Mouse (Mus musculus) ES-E14 (cell line): Measurements from ENCODE around the gene Zc3h10. TPM values are rescaled to one million over a fixed set of nuclear protein-coding genes. Genes with fewer than 3 reads are reported as not detected.

Experiments used
- DNase-seq: peaks from one replicate; pipeline ENCODE4 v3.0.0-alpha.2; 2013; ENCODE audit warnings: low read depth, low spot score
- H3K27ac ChIP-seq: 2 replicates; pipeline ENCODE4 v1.5.1; 2012; ENCODE audit warnings: low read depth, mild to moderate bottlenecking, low read length, moderate library complexity, mixed read lengths; ENCODE audit not compliant: poor library complexity, insufficient read depth, severe bottlenecking
- H3K36me3 ChIP-seq: 2 replicates; pipeline ENCODE4 v1.6.1; 2012; ENCODE audit warnings: mild to moderate bottlenecking, low read length, moderate library complexity, mixed read lengths; ENCODE audit not compliant: control insufficient read depth, poor library complexity, insufficient read depth, severe bottlenecking
- H3K4me1 ChIP-seq, 2 experiments: fragments of 150-350 bp in 1 of 2; sonication (generic) in 1 of 2; 2 replicates each; pipeline ENCODE4 v1.6.1; 2012; ENCODE audit warnings: low read length in 2 of 2, mild to moderate bottlenecking in 1 of 2, mixed read lengths in 1 of 2; ENCODE audit not compliant: control insufficient read depth in 2 of 2, insufficient read depth in 2 of 2, poor library complexity in 1 of 2
- H3K4me3 ChIP-seq, 2 experiments: fragments of 150-350 bp in 1 of 2; sonication (generic) in 1 of 2; 2 replicates each; pipeline ENCODE4 v1.5.1; 2012; ENCODE audit warnings: low read length in 2 of 2, low read depth in 1 of 2, mild to moderate bottlenecking in 1 of 2, mixed read lengths in 1 of 2; ENCODE audit not compliant: insufficient read depth in 1 of 2, poor library complexity in 1 of 2, severe bottlenecking in 1 of 2
- H3K9ac ChIP-seq: 2 replicates; pipeline ENCODE4 v1.6.1; 2012; ENCODE audit warnings: low read depth, mild to moderate bottlenecking, low read length, mixed read lengths; ENCODE audit not compliant: poor library complexity, insufficient read depth, severe bottlenecking
- H3K9me3 ChIP-seq: fragments of 150-350 bp; sonication (generic); 2 replicates; pipeline ENCODE4 v1.6.1; 2012; ENCODE audit warnings: low read depth, mild to moderate bottlenecking, low read length; ENCODE audit not compliant: control insufficient read depth, insufficient read depth
- CHD2 ChIP-seq: IDR thresholded peaks from 2 replicates; pipeline ENCODE4 v1.6.1; 2014; ENCODE audit warnings: mild to moderate bottlenecking, low read depth, low read length, inconsistent platforms
- HCFC1 ChIP-seq: IDR thresholded peaks from 2 replicates; pipeline ENCODE4 v1.6.1; 2012; ENCODE audit warnings: low read length, inconsistent platforms, borderline replicate concordance; ENCODE audit not compliant: insufficient read depth
- MAFK ChIP-seq: IDR thresholded peaks from 2 replicates; pipeline ENCODE4 v1.6.1; 2014; ENCODE audit warnings: mild to moderate bottlenecking, low read depth, low read length, inconsistent platforms; ENCODE audit not compliant: insufficient read depth
- ZC3H11A ChIP-seq: IDR thresholded peaks from 2 replicates; pipeline ENCODE4 v1.6.1; 2012; ENCODE audit warnings: low read depth, mild to moderate bottlenecking, inconsistent platforms, low read length, borderline replicate concordance
- ZNF384 ChIP-seq: IDR thresholded peaks from 2 replicates; pipeline ENCODE4 v1.6.1; 2012; ENCODE audit warnings: low read depth, low read length, inconsistent platforms
- in situ Hi-C, 2 experiments: fragments of 600-800 bp; cut with MboI; formaldehyde crosslinking; loops; one replicate each; pipeline ENCODE4 v1.15.1; 2025; ENCODE audit warnings: low sequenced_read_pairs in 2 of 2, inconsistent platforms in 1 of 2; ENCODE audit not compliant: unreplicated experiment in 2 of 2
- total RNA-seq: library from RNA; depleted of rRNA; stranded (reverse); fragments of 300-350 nt; gene quantifications from 2 replicates; pipeline ENCODE4 v1.2.3, GENCODE M21; 2012

The Zc3h10 gene
- total RNA-seq, 1 experiment: 18.8 TPM

GRCm38 (mm10) chr10:128503532-128503931 lies 44.0 kb downstream of the Zc3h10 start:
- in situ Hi-C loops: no loop called here

DNA sequence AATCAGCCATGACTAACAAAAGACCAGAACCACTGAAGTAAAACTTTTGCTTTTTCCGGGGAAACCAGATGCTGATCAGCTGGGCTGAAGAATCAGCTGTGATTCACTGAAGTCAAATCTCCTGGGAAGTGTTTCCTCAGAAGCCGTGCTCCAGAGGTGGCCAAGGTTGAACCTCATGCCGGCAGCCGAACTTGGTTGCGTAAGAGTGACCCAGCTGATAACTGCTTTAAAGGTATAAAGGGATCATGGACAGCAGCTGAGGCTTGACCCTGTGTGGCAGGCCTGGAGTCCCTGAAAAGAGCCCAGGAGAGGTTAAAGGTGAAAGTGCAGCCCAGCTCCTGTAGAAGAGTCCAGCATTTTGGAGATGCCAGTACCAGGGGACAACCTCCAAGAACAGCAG lies 45.2 kb downstream of the Zc3h10 start:
- H3K27ac ChIP-seq: no peak overlapping the region
- in situ Hi-C loops: no loop called here
- TF ChIP-seq ZNF384 (no peak), CHD2 (no peak), MAFK (no peak), HCFC1 (no peak), ZC3H11A (no peak)
- peaks cover 2 to 5% of the 10 kb centered on the region in 2 experiments; a peak in 1 of 4 replicates for H3K4me1 ChIP-seq
- no peaks in the 10 kb centered on the region for H3K9me3 ChIP-seq
- no peak overlapping the region for H3K4me3 ChIP-seq
- DNase-seq: no peak
- H3K9ac ChIP-seq: no peak overlapping the region
- no peaks in the 10 kb centered on the region for H3K36me3 ChIP-seq

More at GRCm38 (mm10) chr10:128503532-128503931, 44.0 kb downstream of the Zc3h10 start:
- no peak for DNase-seq
- Histone ChIP-seq H3K27ac (no peak overlapping the region), H3K36me3 (no peaks in the 10 kb centered on the region), H3K9ac (no peak overlapping the region), H3K9me3 (no peaks in the 10 kb centered on the region), H3K4me3 (no peak overlapping the region), H3K4me1 (peaks cover 2 to 5% of the 10 kb centered on the region in 2 experiments; a peak in 1 of 4 replicates)
- no peak for TF ChIP-seq CHD2
- TF ChIP-seq HCFC1: no peak
- no peak for TF ChIP-seq ZC3H11A
- TF ChIP-seq MAFK: no peak
- TF ChIP-seq ZNF384: no peak

DNA sequence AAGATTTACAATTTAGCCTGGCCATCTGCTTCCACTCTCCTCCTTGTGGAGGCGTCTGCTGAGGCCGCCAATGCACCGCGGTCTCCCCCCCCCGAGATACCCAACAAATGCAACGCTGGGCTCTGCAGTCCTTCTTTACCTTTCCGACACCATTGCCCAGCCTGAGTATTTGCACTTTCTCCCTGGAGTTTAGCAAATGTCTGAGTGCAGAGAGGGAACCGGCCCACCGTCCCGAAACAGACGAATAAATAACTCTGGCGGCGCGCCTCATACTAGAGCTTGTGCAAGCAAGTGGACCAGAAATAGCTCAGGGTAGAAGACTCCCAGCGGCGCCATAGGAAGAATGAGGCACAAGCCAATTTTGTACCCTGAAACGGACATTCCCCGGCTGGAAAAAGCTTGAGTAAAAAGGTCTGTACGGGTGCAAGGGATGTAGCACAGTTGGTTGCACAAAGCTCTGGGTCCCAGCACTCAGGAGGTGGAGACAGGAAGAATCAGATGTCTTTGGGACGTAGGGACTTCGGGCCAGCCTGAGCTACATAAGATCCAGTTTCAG lies 48.4 kb downstream of the Zc3h10 start:
- in situ Hi-C loops: no loop called here
- no peaks in the 10 kb centered on the region for H3K36me3 ChIP-seq
- no peaks in the 10 kb centered on the region for H3K9me3 ChIP-seq
- H3K4me3 ChIP-seq: peak overlapping the region; percentile 65 to 71
- TF ChIP-seq CHD2 (no peak), MAFK (no peak), HCFC1 (no peak), ZC3H11A (no peak), ZNF384 (no peak)
- DNase-seq: no peak
- peaks cover 0 to 9% of the 10 kb centered on the region in 2 experiments; a peak in 2 of 4 replicates for H3K4me1 ChIP-seq
- H3K9ac ChIP-seq: peak overlapping the region; percentile 71
- no peak overlapping the region for H3K27ac ChIP-seq

GRCm38 (mm10) chr10:128498590-128498989 lies 49.0 kb downstream of the Zc3h10 start, which contains the start of gene Myl6b:
Gene Myl6b (minus strand): TSS chr10:128498685.
- H3K4me3 ChIP-seq: peak within 1 kb of the TSS; percentile 65 to 71
- no peaks in the 10 kb centered on the region for H3K36me3 ChIP-seq
- DNase-seq: peak; percentile 92
- H3K9ac ChIP-seq: peak within 1 kb of the TSS; percentile 71
- peak; percentile 50; the same call in 1 of the 2 replicates for TF ChIP-seq MAFK
- peak; percentile 60; the same call in 1 of the 2 replicates for TF ChIP-seq CHD2
- TF ChIP-seq HCFC1: peak; percentile 93
- no peak for TF ChIP-seq ZNF384
- no peak within 1 kb of the TSS for H3K27ac ChIP-seq
- in situ Hi-C loops: no loop called here
- no peaks in the 10 kb centered on the region for H3K9me3 ChIP-seq
- H3K4me1 ChIP-seq: peaks cover 0 to 9% of the 10 kb centered on the region in 2 experiments; a peak in 2 of 4 replicates
